Mouse (Mus musculus): Measurements from ENCODE around the gene Olfr1148. TPM values are rescaled to one million over a fixed set of nuclear protein-coding genes. Genes with fewer than 3 reads are reported as not detected.

The Olfr1148 gene
- not detected in 2 replicates for polyA plus RNA-seq (2012; ENCODE audit: insufficient read depth, insufficient read length, low replicate concordance, missing spikeins)

GRCm38 (mm10) chr2:87830233-87830632, at the start of gene Olfr1148:
Gene Olfr1148, plus strand, starts transcription at chr2:87830533.
- 97% methylated on average over 1 of the region's 1 CpGs for WGBS
- H3K4me3 ChIP-seq (ENCODE audit: insufficient read depth, low read depth, low read length), result no peak within 1 kb of the TSS

GRCm38 (mm10) chr2:87800292-87800691, 30.0 kb upstream of the Olfr1148 start, which contains the start of gene Olfr1143:
Gene Olfr1143, plus strand, starts transcription at chr2:87800592.
- TF ChIP-seq POLR2A (IDR thresholded peaks at IDR 0.05; ENCODE audit: insufficient read depth, low read depth, low read length) (no peak), CTCF (IDR thresholded peaks at IDR 0.05; ENCODE audit: insufficient read depth, low read depth, low read length) (no peak)
- no peaks in the 10 kb centered on the region for H3K4me1 ChIP-seq (ENCODE audit: control insufficient read depth, insufficient read depth, low read length)
- no peak within 1 kb of the TSS for H3K4me3 ChIP-seq (ENCODE audit: insufficient read depth, low read depth, low read length)
- no peak within 1 kb of the TSS for H3K27ac ChIP-seq (ENCODE audit: insufficient read depth, low read depth, low read length)

More at GRCm38 (mm10) chr2:87830233-87830632, at the start of gene Olfr1148:
- Histone ChIP-seq H3K27ac (ENCODE audit: insufficient read depth, low read depth, low read length) (no peak within 1 kb of the TSS), H3K4me1 (ENCODE audit: control insufficient read depth, insufficient read depth, low read length) (no peaks in the 10 kb centered on the region)
- no peak for TF ChIP-seq POLR2A (IDR thresholded peaks at IDR 0.05; ENCODE audit: insufficient read depth, low read depth, low read length)
- no peak for TF ChIP-seq CTCF (IDR thresholded peaks at IDR 0.05; ENCODE audit: insufficient read depth, low read depth, low read length)

GRCm38 (mm10) chr2:87809522-87809921, 20.8 kb upstream of the Olfr1148 start, which contains the start of gene Olfr1145:
Gene Olfr1145, plus strand, starts transcription at chr2:87809822.
- 93% methylated on average over 1 of the region's 1 CpGs for WGBS
- Histone ChIP-seq H3K4me1 (ENCODE audit: control insufficient read depth, insufficient read depth, low read length) (no peaks in the 10 kb centered on the region), H3K4me3 (ENCODE audit: insufficient read depth, low read depth, low read length) (no peak within 1 kb of the TSS), H3K27ac (ENCODE audit: insufficient read depth, low read depth, low read length) (no peak within 1 kb of the TSS)
- TF ChIP-seq POLR2A (IDR thresholded peaks at IDR 0.05; ENCODE audit: insufficient read depth, low read depth, low read length) (no peak), CTCF (IDR thresholded peaks at IDR 0.05; ENCODE audit: insufficient read depth, low read depth, low read length) (no peak)

GRCm38 (mm10) chr2:87843693-87844092, 13.4 kb downstream of the Olfr1148 start, which contains the start of gene Olfr1150-ps1:
Gene Olfr1150-ps1, plus strand, starts transcription at chr2:87843993.
- 88% methylated on average over 1 of the region's 1 CpGs for WGBS
- H3K4me3 ChIP-seq (ENCODE audit: insufficient read depth, low read depth, low read length), result no peak within 1 kb of the TSS
- H3K27ac ChIP-seq (ENCODE audit: insufficient read depth, low read depth, low read length), result no peak within 1 kb of the TSS
- TF ChIP-seq CTCF (IDR thresholded peaks at IDR 0.05; ENCODE audit: insufficient read depth, low read depth, low read length) (no peak), POLR2A (IDR thresholded peaks at IDR 0.05; ENCODE audit: insufficient read depth, low read depth, low read length) (no peak)
- no peaks in the 10 kb centered on the region for H3K4me1 ChIP-seq (ENCODE audit: control insufficient read depth, insufficient read depth, low read length)

- no peak within 1 kb of the TSS for H3K4me3 ChIP-seq (ENCODE audit: insufficient read depth, low read depth, low read length)
- no peak within 1 kb of the TSS for H3K27ac ChIP-seq (ENCODE audit: insufficient read depth, low read depth, low read length)
- H3K4me1 ChIP-seq (ENCODE audit: control insufficient read depth, insufficient read depth, low read length), result no peaks in the 10 kb centered on the region
- 88% methylated on average over 1 of the region's 1 CpGs for WGBS
- no peak for TF ChIP-seq POLR2A (IDR thresholded peaks at IDR 0.05; ENCODE audit: insufficient read depth, low read depth, low read length)
- no peak for TF ChIP-seq CTCF (IDR thresholded peaks at IDR 0.05; ENCODE audit: insufficient read depth, low read depth, low read length)
These were observed 25.2 kb downstream of the Olfr1148 start, which contains the start of gene Olfr1151 for GRCm38 (mm10) chr2:87855562-87855961. Gene Olfr1151, plus strand, starts transcription at chr2:87855862.

GRCm38 (mm10) chr2:87866192-87866591, 35.9 kb downstream of the Olfr1148 start, which contains the start of gene Olfr1152:
Gene Olfr1152, plus strand, starts transcription at chr2:87866492.
- TF ChIP-seq CTCF (IDR thresholded peaks at IDR 0.05; ENCODE audit: insufficient read depth, low read depth, low read length), result no peak
- Histone ChIP-seq H3K4me3 (ENCODE audit: insufficient read depth, low read depth, low read length) (no peak within 1 kb of the TSS), H3K27ac (ENCODE audit: insufficient read depth, low read depth, low read length) (no peak within 1 kb of the TSS), H3K4me1 (ENCODE audit: control insufficient read depth, insufficient read depth, low read length) (no peaks in the 10 kb centered on the region)

Other genes starting within 250 kb of the Olfr1148 start
- not detected in 2 replicates for gene Olfr1130, start 224.3 kb upstream of the Olfr1148 start, polyA plus RNA-seq (2012; ENCODE audit: insufficient read depth, insufficient read length, low replicate concordance, missing spikeins)
- not detected in 2 replicates for gene Olfr1131, start 203.4 kb upstream of the Olfr1148 start, polyA plus RNA-seq (2012; ENCODE audit: insufficient read depth, insufficient read length, low replicate concordance, missing spikeins)
- gene Olfr1132, start 193.0 kb upstream of the Olfr1148 start, polyA plus RNA-seq (2012; ENCODE audit: insufficient read depth, insufficient read length, low replicate concordance, missing spikeins), result not detected in 2 replicates
- gene Olfr1133, start 183.2 kb upstream of the Olfr1148 start, polyA plus RNA-seq (2012; ENCODE audit: insufficient read depth, insufficient read length, low replicate concordance, missing spikeins), result not detected in 2 replicates
- not detected in 2 replicates for gene Olfr1134, start 172.1 kb upstream of the Olfr1148 start, polyA plus RNA-seq (2012; ENCODE audit: insufficient read depth, insufficient read length, low replicate concordance, missing spikeins)
- not detected in 2 replicates for gene Olfr1135, start 156.9 kb upstream of the Olfr1148 start, polyA plus RNA-seq (2012; ENCODE audit: insufficient read depth, insufficient read length, low replicate concordance, missing spikeins)
- not detected in 2 replicates for gene Olfr1136, start 136.6 kb upstream of the Olfr1148 start, polyA plus RNA-seq (2012; ENCODE audit: insufficient read depth, insufficient read length, low replicate concordance, missing spikeins)
- gene Olfr1137, start 117.4 kb upstream of the Olfr1148 start, polyA plus RNA-seq (2012; ENCODE audit: insufficient read depth, insufficient read length, low replicate concordance, missing spikeins), result not detected in 2 replicates
- not detected in 2 replicates for gene Olfr1138, start 90.6 kb upstream of the Olfr1148 start, polyA plus RNA-seq (2012; ENCODE audit: insufficient read depth, insufficient read length, low replicate concordance, missing spikeins)
- not detected in 2 replicates for gene Olfr1140, start 86.8 kb upstream of the Olfr1148 start, polyA plus RNA-seq (2012; ENCODE audit: insufficient read depth, insufficient read length, low replicate concordance, missing spikeins)
- not detected in 2 replicates for gene Olfr1141, start 76.5 kb upstream of the Olfr1148 start, polyA plus RNA-seq (2012; ENCODE audit: insufficient read depth, insufficient read length, low replicate concordance, missing spikeins)
- gene Olfr152, start 51.0 kb upstream of the Olfr1148 start, polyA plus RNA-seq (2012; ENCODE audit: insufficient read depth, insufficient read length, low replicate concordance, missing spikeins), result not detected in 2 replicates
- not detected in 2 replicates for gene Olfr1143, start 29.9 kb upstream of the Olfr1148 start, polyA plus RNA-seq (2012; ENCODE audit: insufficient read depth, insufficient read length, low replicate concordance, missing spikeins)
- gene Olfr1145, start 20.7 kb upstream of the Olfr1148 start, polyA plus RNA-seq (2012; ENCODE audit: insufficient read depth, insufficient read length, low replicate concordance, missing spikeins), result not detected in 2 replicates
- not detected in 2 replicates for gene Olfr1150-ps1, start 13.5 kb downstream of the Olfr1148 start, polyA plus RNA-seq (2012; ENCODE audit: insufficient read depth, insufficient read length, low replicate concordance, missing spikeins)
- gene Olfr1151, start 25.3 kb downstream of the Olfr1148 start, polyA plus RNA-seq (2012; ENCODE audit: insufficient read depth, insufficient read length, low replicate concordance, missing spikeins), result not detected in 2 replicates
- gene Olfr1152, start 36.0 kb downstream of the Olfr1148 start, polyA plus RNA-seq (2012; ENCODE audit: insufficient read depth, insufficient read length, low replicate concordance, missing spikeins), result not detected in 2 replicates
- gene Olfr1153, start 64.4 kb downstream of the Olfr1148 start, polyA plus RNA-seq (2012; ENCODE audit: insufficient read depth, insufficient read length, low replicate concordance, missing spikeins), result not detected in 2 replicates
- not detected in 2 replicates for gene Olfr1154, start 74.6 kb downstream of the Olfr1148 start, polyA plus RNA-seq (2012; ENCODE audit: insufficient read depth, insufficient read length, low replicate concordance, missing spikeins)
- not detected in 2 replicates for gene Olfr1155, start 114.6 kb downstream of the Olfr1148 start, polyA plus RNA-seq (2012; ENCODE audit: insufficient read depth, insufficient read length, low replicate concordance, missing spikeins)
- not detected in 2 replicates for gene Olfr1156, start 122.6 kb downstream of the Olfr1148 start, polyA plus RNA-seq (2012; ENCODE audit: insufficient read depth, insufficient read length, low replicate concordance, missing spikeins)
- not detected in 2 replicates for gene Olfr1157, start 137.8 kb downstream of the Olfr1148 start, polyA plus RNA-seq (2012; ENCODE audit: insufficient read depth, insufficient read length, low replicate concordance, missing spikeins)
- gene Olfr74, start 144.1 kb downstream of the Olfr1148 start, polyA plus RNA-seq (2012; ENCODE audit: insufficient read depth, insufficient read length, low replicate concordance, missing spikeins), result not detected in 2 replicates
- gene Olfr1158, start 159.6 kb downstream of the Olfr1148 start, polyA plus RNA-seq (2012; ENCODE audit: insufficient read depth, insufficient read length, low replicate concordance, missing spikeins), result not detected in 2 replicates
- gene Olfr1160, start 177.7 kb downstream of the Olfr1148 start, polyA plus RNA-seq (2012; ENCODE audit: insufficient read depth, insufficient read length, low replicate concordance, missing spikeins), result not detected in 2 replicates
- not detected in 2 replicates for gene Olfr1161, start 192.2 kb downstream of the Olfr1148 start, polyA plus RNA-seq (2012; ENCODE audit: insufficient read depth, insufficient read length, low replicate concordance, missing spikeins)
- not detected in 2 replicates for gene Olfr73, start 207.2 kb downstream of the Olfr1148 start, polyA plus RNA-seq (2012; ENCODE audit: insufficient read depth, insufficient read length, low replicate concordance, missing spikeins)
- gene Olfr1162, start 220.6 kb downstream of the Olfr1148 start, polyA plus RNA-seq (2012; ENCODE audit: insufficient read depth, insufficient read length, low replicate concordance, missing spikeins), result not detected in 2 replicates
- gene Olfr1163, start 241.3 kb downstream of the Olfr1148 start, polyA plus RNA-seq (2012; ENCODE audit: insufficient read depth, insufficient read length, low replicate concordance, missing spikeins), result not detected in 2 replicates

Measured in olfactory bulb, adult 2 months (tissue).